Mouse (Mus musculus) bone marrow, adult 2 months (tissue): ENCODE measurements around the gene Timm10.

Source experiments
- CTCF ChIP-seq: fragments of 200-500 bp; IDR thresholded peaks from 2 replicates; pipeline ENCODE4 v1.5.1; 2011; ENCODE audit warnings: low read length, control low read depth; ENCODE audit not compliant: control insufficient read depth, insufficient read depth
- POLR2A ChIP-seq: fragments of 200-500 bp; IDR thresholded peaks from 2 replicates; pipeline ENCODE4 v1.6.1; 2011; ENCODE audit warnings: low read depth, mild to moderate bottlenecking, control low read depth, low read length, borderline replicate concordance; ENCODE audit not compliant: control insufficient read depth

DNA sequence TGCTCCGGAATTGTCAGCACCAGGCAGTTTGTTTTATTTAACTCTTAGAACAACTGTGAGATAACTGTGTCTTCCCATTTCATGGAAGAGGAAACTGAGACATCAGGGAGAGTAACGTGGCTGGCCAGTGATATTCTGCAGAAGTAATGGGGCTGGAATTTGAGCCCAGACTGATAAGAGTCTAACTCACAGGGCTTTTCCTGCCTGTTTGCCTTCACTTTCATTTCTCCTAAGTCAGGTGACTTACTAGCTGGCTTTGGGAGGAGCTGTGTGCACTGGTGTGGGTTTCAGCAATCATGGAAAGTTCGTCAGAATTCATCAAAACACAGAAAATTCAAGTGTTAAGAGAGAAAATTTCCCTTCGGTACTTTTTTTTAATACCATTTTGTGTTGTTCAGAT lies 26.5 kb upstream of the Timm10 start:
- TF ChIP-seq CTCF, result no peak
- no peak for TF ChIP-seq POLR2A
